Mouse (Mus musculus) myocyte (in vitro differentiated cells): ENCODE results near the gene Prcd.

Source experiments
- CEBPB ChIP-seq: IDR thresholded peaks from 2 replicates; pipeline ENCODE4 v1.6.1; 2011; ENCODE audit warnings: mild to moderate bottlenecking, moderate library complexity; ENCODE audit not compliant: poor library complexity, insufficient read depth, severe bottlenecking
- E2F4 ChIP-seq: IDR thresholded peaks from one replicate; pipeline ENCODE4 v1.6.1; 2011; ENCODE audit warnings: mild to moderate bottlenecking, control low read depth, moderate library complexity; ENCODE audit not compliant: insufficient read depth
- MAX ChIP-seq: IDR thresholded peaks from one replicate; pipeline ENCODE4 v1.6.1; 2011; ENCODE audit warnings: low read depth, mild to moderate bottlenecking, control low read depth
- MYOD1 ChIP-seq, 3 experiments: IDR thresholded peaks; one replicate each; pipeline ENCODE4 v1.6.1; 2011; ENCODE audit warnings: control low read depth in 2 of 3, low read depth in 2 of 3, mild to moderate bottlenecking in 2 of 3, moderate library complexity in 1 of 3; ENCODE audit not compliant: insufficient read length in 2 of 3, control insufficient read depth in 1 of 3
- POLR2A ChIP-seq: IDR thresholded peaks from one replicate; pipeline ENCODE4 v1.6.1; 2011; ENCODE audit warnings: low read depth, mild to moderate bottlenecking, control low read depth, moderate library complexity; ENCODE audit not compliant: insufficient read length
- POLR2AphosphoS2 ChIP-seq: IDR thresholded peaks from one replicate; pipeline ENCODE4 v1.6.1; 2011; ENCODE audit warnings: low read depth, control low read depth; ENCODE audit not compliant: insufficient read length
- TCF12 ChIP-seq: IDR thresholded peaks from one replicate; pipeline ENCODE4 v1.6.1; 2011; ENCODE audit warnings: mild to moderate bottlenecking, control low read depth; ENCODE audit not compliant: poor library complexity, insufficient read depth, severe bottlenecking
- TCF3 ChIP-seq: IDR thresholded peaks from one replicate; pipeline ENCODE4 v1.6.1; 2011; ENCODE audit warnings: low read depth, control low read depth; ENCODE audit not compliant: insufficient read length
- USF1 ChIP-seq: IDR thresholded peaks from one replicate; pipeline ENCODE4 v1.6.1; 2011; ENCODE audit warnings: low read depth, mild to moderate bottlenecking, control low read depth, moderate library complexity

- TF ChIP-seq MYOD1 (IDR thresholded peaks at IDR 0.05; ENCODE audit: control insufficient read depth in 1 of 3, insufficient read length in 2 of 3, low read depth in 2 of 3) (no peak), POLR2A (no peak), MAX (no peak), USF1 (no peak), TCF12 (no peak), E2F4 (no peak), TCF3 (no peak), POLR2AphosphoS2 (no peak), CEBPB (no peak)
These were observed 12.2 kb upstream of the Prcd start for GRCm38 (mm10) chr11:116641168-116641567.
